Mouse (Mus musculus): ENCODE data around the gene Adcy5.

GRCm38 (mm10) chr16:35107985-35108384 lies 46.7 kb upstream of the Adcy5 start:
- TF ChIP-seq CTCF (IDR thresholded peaks at IDR 0.05; ENCODE audit: low read depth): no peak
- TF ChIP-seq EP300 (IDR thresholded peaks at IDR 0.05; ENCODE audit: low read depth): no peak

Measured in heart, postnatal 0 days (tissue).